Mouse (Mus musculus): ENCODE results near the gene Vps45.

Vps45 gene

DNA sequence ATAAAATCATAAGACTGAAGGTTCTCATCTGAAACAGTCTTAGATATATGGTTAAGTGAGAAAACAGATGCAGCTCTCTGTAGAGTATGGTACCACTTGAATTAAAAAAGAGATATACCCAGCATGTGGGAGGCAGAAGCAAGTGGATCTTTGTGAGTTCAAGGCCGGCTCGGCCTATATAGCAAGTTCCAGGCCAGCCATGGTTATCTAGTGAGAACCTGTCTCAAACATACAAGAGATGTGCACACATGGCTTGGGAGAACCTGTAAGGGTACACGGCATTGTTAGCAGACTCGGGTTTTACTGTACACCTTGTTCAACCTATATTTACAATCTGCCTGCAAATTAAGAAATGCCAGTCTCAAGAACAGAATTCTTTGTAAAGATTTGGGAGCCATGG is 19.4 kb downstream of the Vps45 start:
- DNase-seq (ENCODE audit: low read depth, low spot score), result no peak

DNA sequence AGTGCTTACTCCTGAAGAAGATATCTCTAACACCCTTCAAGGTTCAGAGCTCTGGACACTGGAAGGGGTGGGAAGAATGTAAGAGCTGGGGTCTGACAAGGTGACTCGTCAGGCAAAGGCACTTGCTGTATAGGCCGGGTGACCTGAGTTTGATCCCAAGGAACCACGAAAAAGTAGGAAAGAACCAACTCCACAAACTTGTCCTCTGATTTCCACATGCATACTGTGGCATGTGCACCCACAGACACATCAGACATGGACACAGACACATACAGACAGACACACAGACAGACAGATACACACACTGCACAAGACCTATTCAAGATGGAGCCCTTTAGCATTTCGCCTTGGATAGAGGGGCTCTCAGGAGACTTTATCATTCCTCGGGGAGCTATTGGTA is 20.1 kb downstream of the Vps45 start:
- no peak for DNase-seq (ENCODE audit: low read depth, low spot score)

DNA sequence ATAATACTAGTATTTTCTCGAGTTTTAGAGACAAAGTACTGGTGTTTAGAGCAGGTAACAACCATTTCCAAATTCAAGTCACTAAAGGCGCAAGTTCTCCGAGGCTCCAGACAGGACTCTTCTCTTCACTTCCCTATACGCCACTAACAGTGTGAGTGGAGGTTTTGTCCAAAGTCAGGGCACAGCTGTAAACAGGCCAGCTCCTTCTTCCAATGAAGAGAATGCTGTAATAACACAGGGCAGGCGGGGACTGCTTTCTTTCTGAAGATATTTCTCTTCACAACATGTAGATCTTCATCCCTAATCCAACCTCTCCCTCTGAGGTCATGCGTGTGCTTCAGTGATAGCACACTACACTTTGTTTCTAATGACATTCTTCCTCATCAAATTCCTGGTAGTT is 21.5 kb downstream of the Vps45 start:
- no peak for DNase-seq (ENCODE audit: low read depth, low spot score)

DNA sequence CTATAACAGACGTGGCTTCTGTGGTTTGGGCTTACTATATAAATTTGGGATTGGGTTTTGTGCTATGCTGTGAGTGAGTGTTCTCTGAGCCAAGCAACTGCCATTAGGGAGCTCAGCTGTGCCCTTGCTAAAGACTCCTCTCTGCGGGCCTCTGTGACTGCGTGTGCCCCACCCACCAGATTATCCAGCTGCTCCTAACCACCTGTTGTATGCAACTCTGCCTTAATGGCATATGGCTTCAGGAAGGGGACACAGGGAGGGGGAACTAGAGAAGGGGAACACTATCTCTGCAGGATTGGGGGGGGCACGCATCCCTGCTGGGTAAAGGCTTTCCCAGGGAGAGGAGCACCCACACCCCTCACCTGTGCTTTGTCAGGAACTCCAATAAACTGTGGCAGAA is 25.2 kb downstream of the Vps45 start:
- no peak for DNase-seq (ENCODE audit: low read depth, low spot score)

DNA sequence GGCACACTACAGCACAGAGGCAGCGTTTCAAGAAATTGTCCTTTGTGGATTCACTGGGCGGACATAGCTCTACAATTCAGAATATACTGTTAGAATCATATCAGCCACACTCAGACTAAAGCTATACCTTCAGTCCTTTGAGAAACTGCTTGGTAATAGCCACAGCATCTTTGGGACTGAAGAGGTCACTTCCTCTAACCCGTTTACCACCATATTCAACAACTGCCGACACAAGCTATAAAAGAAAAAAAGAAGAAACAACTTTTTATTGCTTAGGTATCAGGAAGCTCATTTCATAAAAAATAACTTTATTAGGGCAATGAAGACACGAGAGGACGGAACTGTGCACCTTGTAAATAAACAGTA is 25.6 kb downstream of the Vps45 start:
- no peak for DNase-seq (ENCODE audit: low read depth, low spot score)

DNA sequence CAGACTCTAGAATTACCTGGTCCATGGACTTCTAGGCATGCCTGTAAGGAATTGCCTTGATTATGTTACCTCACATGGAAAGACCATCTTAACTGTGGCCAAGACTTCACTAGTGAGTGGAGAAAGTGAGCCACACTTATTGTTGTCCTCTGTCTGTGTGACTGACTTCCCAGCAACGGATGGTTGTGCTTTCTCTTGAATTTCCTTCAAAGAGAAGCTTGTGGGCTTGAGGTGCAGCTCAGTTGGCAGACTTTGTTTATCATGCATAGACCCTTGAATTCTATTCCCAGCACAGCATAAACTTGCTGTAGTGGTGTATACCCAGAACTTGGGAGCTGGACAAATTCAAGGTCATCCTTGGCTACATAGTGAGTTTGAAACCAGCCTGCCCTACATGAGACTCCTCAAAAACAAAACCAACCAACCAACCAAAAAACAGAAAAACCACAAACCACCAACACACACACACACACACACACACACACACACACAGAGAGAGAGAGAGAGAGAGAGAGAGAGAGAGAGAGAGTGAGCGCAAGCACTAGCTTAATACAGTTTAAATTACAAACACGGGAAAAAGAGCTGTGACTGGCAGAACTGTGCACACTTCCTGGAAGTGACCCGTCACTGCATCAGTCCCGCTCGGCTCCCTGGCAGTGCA is 26.1 kb downstream of the Vps45 start:
- no peak for DNase-seq (ENCODE audit: low read depth, low spot score)

GRCm38 (mm10) chr3:96029766-96030165 is 28.5 kb downstream of the Vps45 start:
- DNase-seq (ENCODE audit: low read depth, low spot score), result no peak

GRCm38 (mm10) chr3:96029336-96029735 is 28.9 kb downstream of the Vps45 start:
- no peak for DNase-seq (ENCODE audit: low read depth, low spot score)

- no peak for DNase-seq (ENCODE audit: low read depth, low spot score)
Measured at GRCm38 (mm10) chr3:96027875-96028274, 30.4 kb downstream of the Vps45 start.

GRCm38 (mm10) chr3:96027145-96027544 is 31.1 kb downstream of the Vps45 start:
- no peak for DNase-seq (ENCODE audit: low read depth, low spot score)

- no peak for DNase-seq (ENCODE audit: low read depth, low spot score)
Measured at GRCm38 (mm10) chr3:96021421-96022128, 36.7 kb downstream of the Vps45 start.

DNA sequence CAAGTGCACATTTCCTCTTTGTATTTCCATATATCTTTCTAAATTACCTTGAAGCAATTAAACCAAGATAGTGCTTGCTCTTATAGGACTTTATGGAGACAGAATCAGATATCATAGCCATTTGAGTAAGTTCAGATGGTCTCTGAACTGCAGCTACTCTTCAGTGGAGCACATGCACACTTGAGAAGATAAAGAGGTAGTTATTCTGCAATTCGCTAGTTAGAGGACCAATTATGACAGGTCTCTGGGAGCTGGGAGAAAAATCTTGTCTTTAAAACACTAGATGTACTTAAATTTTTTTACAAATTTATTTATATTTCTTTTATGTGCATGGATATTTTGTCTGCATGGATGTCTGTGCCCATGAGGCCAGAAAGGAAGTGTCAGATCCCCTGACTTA is 37.5 kb downstream of the Vps45 start:
- no peak for DNase-seq (ENCODE audit: low read depth, low spot score)

GRCm38 (mm10) chr3:96017461-96017860 is 40.8 kb downstream of the Vps45 start:
- DNase-seq (ENCODE audit: low read depth, low spot score), result no peak

DNA sequence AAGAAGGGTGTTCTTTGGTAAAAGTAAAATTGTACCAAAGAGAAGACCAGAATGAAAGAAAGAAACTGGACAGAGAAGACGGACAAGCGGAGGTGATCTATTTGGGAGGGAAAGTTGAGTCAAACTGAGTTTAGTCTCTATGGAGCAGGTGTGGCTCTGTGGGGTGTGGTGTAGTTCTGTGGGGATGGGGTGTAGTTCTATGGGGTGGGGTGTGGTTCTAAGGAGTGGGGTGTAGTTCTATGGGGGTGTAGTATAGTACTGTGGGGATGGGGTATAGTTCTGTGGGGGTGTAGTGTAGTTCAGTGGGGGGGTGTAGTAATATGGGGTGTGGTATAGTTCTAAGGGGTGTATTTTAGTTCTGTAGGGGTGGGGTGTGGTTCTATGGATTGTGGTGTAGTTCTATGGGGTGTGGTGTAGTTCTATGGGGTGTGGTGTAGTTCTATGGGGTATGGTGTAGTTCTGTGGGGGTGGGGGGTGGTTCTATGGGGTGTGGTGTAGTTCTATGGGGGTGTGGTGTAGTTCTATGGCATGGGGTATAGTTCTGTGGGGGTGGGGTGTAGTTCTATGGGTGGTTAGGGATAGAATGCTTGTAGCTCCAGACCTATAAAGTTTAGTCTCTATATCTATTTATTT is 41.9 kb downstream of the Vps45 start:
- no peak for DNase-seq (ENCODE audit: low read depth, low spot score)

DNA sequence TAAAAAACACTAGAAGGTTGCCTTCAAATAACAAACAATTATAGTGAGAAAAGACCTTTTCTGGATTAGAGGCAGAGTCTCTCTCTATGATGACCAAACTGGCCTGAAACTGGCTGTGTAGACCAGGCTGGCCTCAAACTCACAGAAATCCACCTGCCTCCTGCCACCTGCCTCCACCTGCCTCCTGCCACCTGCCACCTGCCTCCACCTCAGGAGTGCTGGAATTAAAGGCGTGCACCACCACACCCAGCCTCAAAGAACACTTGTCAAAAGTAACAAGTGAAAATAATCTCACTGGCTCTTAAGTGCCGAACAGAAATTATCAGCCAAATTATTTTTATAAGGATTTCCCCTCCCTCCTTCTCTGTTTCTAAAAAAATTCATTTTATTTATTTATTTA is 42.6 kb downstream of the Vps45 start:
- no peak for DNase-seq (ENCODE audit: low read depth, low spot score)

- DNase-seq (ENCODE audit: low read depth, low spot score), result no peak
Measured at GRCm38 (mm10) chr3:96012805-96013204, 45.5 kb downstream of the Vps45 start.

DNA sequence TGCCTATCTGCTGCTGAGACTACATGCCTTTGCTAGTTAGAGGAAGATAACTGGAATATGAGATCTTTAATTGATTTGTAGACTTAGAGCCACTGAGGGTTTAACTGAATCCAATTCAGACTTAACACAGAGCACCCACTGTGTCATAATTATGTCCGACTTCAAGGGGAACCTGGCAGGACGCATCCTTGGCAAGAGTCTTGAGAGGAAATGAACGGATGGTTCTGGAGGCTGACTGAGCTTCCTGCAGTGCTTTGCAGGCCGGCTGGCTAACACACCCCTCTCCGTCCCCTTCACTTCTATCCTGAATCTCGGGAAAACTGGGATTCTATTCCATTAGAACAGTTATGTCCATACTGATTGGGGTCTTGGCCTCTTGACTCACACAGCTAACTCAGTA is 49.8 kb downstream of the Vps45 start:
- DNase-seq (ENCODE audit: low read depth, low spot score), result no peak

- DNase-seq (ENCODE audit: low read depth, low spot score), result no peak
Measured at GRCm38 (mm10) chr3:96001560-96001959, 56.7 kb downstream of the Vps45 start.

DNA sequence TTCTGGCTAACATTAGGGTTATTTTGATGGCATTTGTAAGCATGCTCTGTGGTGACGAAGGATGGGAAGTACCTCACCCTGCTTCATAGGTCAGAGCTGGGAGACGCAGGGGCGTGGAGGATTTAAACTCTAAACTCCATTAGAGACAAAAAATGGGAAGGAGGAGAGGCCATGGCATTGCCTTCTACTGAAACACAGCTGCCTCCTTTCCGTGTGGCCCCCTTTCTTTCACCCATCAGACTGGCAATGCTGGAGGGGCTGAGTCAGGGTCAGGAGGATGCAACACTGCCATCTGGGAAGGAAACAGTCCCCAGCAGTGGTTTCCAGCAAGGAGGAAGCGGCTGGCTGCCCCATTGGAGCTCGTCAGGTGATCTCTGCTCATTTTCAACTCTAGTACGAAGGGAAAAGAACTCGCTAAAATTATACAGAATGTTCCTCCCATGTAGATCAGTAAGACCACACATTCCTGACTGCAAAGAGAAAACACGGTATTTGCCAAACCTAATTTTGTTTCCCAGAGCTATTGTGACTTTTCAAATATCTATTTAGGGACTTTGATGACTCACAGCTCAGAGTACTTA is 57.3 kb downstream of the Vps45 start:
- DNase-seq (ENCODE audit: low read depth, low spot score), result no peak

GRCm38 (mm10) chr3:96000080-96000632 is 58.1 kb downstream of the Vps45 start:
- DNase-seq (ENCODE audit: low read depth, low spot score), result no peak

DNA sequence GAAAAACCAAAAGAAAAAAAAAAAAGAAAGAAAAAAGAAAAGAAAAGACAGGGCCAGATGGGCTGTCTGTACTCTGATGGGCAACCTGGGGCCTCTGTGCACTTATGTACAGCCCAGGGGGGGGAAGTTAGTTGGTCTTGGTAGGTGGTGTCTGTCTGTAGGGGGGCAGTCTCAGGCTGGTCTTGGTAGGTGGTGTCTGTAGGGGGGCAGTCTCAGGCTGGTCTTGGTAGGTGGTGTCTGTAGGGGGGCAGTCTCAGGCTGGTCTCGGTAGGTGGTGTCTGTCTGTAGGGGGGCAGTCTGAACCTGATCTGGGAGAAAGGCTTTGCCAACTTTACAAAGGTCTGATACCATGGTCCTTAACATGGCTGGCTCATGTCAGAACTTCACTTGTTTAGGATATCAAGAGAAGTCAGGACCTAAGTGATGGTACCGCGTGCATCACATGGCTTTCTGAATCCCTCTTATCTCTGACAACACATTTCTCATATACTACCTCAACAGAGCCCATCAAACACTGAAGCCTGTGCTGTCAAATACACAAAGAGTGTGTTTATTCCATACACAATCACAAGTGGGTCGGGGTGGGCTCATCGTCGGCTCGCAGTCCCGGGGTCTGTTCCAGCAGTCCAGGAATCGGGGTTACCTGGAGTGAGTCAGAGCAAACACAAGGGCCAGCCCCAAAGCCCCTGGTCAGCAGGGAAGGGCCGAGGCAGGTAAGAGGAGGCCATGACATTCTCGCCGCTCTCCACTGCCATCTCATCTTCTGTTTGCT is 58.8 kb downstream of the Vps45 start:
- DNase-seq (ENCODE audit: low read depth, low spot score), result no peak
